Mouse (Mus musculus): Measurements from ENCODE around the gene Alox12. TPM values are rescaled to one million over a fixed set of nuclear protein-coding genes. Genes with fewer than 3 reads are reported as not detected.

Gene Alox12
- total RNA-seq (2022) = 1 to 10 TPM; 1.0 to 2.1 (median 1.7) TPM

DNA sequence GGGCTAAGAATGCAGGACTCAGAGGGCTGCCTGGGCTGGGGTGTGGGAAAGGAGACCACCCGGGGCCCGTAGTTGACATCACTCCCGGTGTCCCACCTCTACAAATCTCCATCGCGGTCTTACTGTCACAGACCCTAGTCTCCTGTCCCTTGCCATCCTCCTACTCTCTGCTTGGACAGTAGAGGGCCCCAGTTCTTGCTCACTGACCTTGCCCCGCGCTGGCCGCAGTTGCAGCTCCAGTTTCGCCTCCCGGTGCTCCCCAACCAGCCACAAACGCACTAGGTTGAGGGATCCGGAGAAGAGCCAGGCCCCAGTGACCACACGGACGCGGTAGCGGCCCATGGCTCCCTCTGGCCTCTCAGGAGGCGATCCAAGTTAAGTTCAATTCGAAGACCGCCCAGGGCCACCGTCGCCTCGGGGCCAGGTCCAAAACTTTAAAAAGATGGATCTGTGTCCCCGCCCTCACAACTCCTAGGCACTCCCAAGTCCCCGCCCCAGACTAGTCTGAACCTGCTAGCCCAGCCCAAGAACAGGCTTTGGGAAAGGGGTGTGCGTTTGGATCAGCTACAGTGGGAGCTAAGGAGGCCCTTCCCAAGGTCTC, at the start of gene Alox12:
Gene Alox12, minus strand, starts transcription at position 423 of the 601 bp plus-strand sequence.
- DNase-seq = no peak

DNA sequence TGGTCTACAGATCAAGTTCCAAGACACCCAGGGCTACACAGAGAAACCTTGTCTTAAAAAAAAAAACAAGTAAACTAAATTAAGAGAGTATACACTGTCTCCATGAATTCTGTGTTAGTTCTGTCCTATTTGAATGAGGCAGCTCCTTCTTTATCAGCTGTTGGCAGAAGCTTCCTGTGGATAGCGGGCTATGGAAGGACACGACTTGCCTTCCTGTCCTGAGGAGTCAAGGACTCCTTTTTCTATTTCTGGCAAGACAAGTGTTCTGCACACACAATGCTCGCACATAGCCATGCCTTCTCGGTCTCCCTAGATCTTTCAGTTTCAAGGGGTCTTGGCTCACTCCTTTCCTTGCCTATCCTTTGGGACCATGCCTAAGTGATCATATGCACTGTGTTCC, 47.1 kb upstream of the Alox12 start:
- DNase-seq = no peak

DNA sequence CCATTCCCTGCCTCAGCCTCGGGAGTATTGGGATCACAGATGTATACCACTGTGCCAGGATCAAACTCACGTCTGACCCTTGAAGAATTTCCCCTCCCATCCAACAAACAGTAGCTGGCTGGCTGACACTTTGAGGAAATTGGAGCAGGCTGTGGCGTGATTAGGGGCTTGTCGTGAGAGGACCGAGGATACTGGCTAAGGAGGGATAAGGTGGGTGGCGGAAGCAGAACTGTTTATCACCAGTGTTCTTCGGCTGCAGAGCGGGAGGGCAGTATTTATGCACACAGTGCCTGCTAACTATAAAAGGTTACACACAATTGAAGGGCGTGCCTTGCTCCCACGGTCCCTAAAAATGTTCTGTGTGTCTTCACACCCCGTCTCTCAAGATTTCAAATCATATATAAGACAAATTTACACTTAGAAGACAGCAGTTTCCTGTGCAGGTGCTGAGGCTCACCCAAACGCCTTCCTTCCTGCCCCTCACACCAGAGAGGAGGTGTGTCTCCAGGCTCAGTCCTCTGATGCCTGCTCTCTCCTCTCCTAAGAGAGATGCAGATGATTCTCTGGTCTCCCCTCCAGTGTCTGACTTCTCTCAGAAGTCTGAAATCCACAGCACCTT, 42.8 kb upstream of the Alox12 start:
- no peak for DNase-seq

DNA sequence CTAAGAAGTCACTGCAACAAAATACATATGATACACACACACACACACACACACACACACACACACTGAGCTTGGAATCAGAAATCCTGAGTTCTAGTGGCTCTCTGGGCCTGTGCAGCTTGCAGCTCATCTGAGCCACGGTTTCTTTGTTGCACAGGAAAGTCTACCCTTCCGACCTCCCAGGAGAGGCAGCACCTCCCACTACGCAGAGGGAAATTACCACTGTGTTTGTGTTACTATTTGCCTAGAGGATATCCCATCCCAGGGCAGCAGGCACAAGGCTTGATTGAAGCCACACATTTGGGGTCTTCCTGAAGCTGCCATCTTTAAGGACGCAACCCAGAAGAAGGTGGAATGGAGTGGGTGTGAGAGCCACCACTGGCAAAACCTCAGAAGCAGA, 42.3 kb upstream of the Alox12 start:
- DNase-seq = no peak

DNA sequence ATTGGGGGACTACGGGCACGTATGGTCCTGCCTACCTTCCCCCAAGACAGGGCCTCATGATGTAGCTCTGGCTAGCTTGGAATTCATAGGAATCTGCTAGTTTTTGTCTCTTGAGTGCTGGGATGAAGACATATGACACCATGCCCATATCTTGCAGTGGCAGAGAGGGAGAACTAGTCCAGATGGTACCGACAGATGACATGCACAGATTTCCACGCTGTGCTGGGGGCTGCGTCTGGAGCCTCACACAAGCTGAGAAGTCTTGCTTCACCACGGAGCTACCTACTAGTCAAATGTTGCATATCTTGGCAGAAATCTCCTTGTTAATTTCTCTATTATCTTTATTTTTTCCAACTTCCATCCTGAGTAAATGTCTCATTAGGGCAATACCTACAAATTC, 38.7 kb upstream of the Alox12 start:
- DNase-seq = no peak

DNA sequence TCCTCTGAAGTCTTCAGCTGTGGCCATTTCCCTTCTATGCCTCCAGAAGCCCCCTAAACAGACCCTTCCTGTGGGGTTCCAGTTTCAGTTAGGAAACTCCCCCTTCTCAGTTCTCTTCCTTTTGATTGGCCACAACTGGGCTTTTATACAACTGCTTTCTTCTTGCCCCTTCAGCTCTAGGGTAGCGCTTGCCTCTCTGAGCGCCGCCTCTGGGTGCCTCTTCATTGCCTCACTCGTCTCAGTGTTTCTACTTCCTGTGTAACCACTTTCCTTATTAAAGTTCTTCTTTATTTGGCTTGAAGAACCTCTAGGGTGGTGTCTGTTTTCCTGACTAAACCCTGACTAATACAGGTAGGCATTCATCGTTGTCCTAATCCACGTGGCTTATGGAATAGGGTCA, 36.1 kb upstream of the Alox12 start:
- DNase-seq = no peak

DNA sequence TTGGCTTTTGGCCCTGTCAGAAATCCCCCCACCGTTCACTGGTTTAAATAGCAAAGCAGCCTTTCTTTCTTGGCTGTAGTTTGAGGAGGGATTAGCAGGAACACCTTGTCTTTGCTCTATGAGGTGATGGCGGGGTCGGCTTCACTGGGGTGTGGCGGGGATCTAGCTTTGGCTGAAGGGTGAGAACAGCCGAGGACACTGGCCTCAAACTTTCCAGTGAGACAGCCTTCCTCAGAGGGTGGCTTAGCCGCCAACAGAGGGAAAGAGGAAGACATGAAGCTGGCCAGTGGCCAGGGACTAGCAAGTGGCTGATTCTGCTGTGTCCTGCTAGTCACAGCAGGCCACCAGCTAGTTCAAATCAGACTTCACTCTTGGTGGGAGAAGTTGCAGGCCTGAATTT, 34.1 kb upstream of the Alox12 start:
- DNase-seq = no peak

DNA sequence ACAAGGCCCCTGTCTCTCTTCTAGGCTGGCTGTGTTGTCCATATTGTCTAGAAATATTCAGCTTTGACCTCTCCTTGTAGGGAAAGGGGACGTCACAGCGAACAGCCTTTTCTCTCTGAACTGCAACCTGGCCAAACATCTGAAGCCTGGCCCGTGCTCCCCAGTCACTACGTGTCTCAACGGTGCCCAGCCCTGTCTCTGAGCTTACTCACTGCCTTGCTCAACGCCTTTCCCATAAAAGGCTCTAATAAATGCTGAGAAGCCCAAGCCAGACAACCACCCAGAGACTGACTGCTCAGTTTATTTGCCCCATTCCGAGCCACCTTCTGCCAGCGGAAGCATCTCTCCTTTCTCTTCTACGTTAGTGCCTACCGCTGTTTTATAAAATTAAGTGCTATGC, 32.9 kb upstream of the Alox12 start:
- no peak for DNase-seq

DNA sequence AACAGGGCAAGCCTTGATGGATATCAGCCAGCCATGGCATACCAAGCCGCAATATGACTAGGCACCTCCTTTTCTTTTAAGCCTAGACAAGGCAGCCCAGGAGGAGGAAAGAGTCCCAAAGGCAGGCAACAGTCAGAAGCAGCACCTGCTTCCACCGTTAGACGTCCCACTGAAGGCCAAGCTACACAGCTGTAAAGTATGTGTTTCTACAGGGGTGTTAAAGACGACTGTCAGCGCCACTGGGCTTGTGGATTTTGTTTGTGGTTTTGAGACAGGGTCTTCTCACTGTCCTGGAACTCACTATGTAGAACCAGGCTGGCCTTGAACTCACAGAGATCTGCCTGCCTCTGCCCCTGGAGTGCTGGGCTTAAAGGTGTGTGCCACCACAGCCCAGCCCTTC, 30.5 kb upstream of the Alox12 start:
- no peak for DNase-seq

DNA sequence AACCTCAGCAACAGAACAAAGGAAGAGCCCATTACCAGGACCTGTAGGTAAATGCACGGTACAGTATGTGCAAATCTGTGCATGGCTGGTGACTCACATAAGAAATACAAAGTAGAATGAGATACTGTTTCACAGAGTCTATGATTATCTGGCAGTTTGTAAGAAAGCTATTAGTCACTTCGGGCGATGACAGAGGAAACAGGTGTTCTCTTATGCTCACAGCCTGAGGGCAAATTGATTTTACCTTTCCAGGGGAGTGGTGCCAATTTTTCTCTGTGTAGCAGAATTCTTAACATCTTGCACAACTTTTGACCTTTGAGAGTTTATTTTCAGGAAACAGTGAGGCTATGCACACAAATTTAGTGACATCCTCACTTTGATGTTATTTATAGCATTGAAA, 29.6 kb upstream of the Alox12 start:
- DNase-seq = no peak

DNA sequence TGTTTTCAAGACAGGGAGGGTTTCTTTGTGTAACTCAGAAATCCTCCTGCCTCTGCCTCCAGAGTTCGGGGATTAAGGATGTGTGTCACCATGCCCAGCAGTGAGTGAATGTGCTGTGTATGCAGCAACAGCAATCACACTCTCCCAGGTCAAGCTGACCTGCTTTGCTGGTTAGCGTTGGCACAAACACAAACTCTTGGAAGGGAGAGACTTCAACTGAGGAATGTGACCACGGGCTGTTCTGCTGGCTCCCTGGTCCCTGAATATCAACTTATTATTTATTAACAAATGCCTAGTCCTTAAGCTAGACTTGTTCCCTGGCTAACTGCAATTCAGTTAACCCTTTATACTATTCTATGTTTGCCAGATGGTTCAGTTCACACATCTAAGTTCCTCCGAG, 28.5 kb upstream of the Alox12 start:
- no peak for DNase-seq

DNA sequence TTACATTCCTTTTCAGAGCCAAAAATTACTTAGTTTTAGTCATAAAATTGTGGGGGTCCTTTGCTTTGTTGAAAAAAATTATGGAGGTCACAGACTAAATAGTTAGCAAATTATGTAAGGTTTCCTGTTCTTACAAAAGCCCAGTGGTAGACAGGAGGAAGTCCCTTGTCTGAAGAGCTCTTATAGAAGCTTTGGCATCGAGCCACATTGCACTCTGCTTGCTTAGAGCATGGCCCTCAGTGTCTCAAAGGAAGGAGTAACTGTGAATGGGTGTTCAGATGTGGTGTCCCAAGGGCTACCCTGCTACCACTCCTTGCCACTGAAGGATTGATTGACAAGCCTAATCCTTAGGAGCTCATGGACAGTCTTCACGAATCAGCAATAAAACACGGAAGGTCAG, 25.3 kb upstream of the Alox12 start:
- no peak for DNase-seq

DNA sequence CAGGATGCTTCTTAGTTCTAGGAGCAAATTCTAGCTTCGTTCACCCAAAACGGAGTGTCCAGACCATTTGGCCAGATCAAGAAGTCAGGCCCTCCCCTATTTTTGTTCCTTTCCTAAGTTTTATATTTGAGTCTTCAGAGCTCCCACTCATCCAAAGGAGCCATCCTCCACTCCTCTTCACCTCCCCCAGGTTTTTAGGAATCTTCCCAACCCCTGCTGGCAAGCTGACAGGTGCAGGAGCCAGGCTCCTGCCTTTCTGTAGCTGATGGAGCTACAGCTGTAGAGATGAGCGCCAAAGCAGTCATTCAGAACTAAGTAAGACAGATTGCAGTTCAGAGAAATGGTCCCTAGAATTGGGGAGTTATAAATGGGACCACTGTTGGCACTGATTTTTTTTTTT, 23.8 kb upstream of the Alox12 start:
- DNase-seq = no peak

DNA sequence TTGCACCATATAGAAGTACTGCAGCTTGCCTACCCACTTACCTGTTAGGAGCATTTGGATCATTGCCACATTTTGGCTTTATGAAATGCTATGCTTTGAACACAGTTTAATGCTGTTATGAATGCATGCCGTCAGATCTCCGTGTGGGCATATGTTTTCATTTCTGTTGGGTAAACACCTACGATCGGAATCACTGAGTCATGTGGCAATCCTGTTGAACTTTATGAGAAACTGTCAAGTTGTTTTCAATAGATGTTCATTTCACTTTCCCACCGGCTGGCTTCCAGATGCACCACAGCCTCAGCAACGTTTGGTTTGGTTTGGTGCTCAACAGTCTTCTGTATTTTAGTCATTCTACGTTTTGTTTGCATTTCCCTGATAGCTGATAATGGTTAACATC, 16.5 kb upstream of the Alox12 start:
- DNase-seq = no peak

DNA sequence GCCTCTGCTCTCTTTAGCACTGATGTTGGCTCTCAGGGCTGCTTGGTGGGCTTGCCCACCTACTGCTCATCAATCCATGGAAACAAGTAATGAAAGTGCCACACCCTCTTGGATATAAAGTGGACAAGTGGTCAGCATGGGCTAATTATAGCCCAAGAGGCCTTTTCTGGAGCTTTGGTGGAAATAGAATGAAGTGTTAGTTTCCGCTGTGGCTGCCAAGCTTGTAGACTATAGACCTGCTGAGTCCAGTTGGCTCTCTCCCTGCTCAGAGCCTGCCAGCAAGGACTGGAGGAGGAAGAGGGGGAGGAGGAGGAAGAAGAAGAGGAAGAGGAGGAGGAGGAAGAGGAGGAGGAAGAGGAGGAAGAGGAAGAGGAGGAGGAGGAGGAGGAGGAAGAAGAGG, 11.3 kb upstream of the Alox12 start:
- DNase-seq = no peak

DNA sequence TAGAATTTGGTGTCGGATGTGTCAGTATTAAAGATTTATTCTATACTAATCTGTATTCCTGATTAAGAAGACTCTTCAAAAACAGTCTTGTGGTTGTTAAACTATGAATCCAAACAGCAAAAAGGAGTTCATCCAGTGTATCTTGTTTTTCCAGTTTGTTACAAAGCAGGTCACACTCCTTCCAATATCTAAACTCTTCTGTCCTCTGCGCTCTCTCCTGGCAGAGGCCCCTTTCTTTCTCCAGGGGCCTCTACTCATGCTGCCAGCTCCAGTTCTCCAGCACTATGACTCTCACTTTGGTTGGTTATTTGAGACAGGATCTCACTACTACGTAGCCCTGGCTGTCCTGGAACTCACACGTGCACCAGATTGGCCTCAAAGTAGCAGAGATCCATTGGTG, 10.7 kb upstream of the Alox12 start:
- no peak for DNase-seq

DNA sequence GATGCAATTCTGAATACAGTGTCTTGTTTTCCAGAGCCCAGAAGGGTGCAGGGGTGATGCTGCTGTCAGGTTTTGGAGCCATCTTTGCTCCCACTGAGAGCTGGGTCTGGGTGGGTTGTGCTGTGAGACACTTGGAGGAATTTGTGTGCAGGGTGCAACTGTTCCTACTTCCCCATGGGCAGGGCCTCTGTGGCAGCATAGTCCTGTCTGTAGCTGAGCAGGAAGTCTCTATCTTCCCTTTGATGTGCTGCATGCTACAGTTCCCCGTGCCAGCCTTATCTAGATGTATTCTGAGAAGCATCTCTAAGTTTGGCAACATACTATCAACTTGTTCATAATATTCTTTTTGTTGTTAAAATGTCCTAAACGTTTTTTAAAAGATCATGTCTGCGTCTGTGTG, 10.1 kb upstream of the Alox12 start:
- no peak for DNase-seq

DNA sequence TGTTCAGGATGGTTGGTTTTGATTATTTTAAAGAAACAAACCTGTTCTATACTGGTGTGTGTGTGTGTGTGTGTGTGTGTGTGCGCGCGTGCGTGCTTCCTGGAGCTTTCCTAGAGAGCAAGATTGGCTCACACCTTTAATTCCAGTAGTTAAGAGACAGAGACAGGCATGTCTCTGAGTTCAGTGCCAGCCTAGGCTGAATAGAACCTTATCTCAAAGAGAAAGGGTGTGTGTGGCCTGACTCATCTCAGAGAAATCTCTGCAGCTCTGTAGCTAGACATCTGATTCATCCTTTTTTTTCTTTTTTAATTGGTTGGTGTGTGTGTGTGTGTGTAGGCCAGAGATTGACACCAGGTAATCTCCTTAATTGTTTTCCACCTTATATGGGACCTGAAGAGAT, 3.9 kb upstream of the Alox12 start:
- DNase-seq = no peak

DNA sequence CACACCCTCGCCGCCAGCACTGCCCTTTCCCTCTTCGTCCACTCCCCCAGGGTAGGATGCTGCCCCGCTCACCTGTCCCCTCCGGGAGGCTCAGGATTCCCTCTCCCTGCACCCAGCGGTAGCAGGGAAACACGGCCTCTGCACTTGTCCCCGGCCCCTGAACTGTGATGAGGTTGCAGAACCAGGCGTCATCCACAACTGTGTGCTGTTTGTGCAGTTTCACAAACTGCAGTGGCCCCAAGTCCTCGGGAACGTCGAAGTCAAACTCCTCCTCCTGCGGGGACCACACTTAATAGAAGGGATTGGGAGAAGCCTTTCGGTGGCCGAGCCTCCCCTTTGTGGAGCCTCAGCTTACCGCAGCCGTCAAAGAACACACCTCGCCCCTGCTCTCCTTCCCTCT, 816 bp downstream of the Alox12 start:
- DNase-seq = no peak

DNA sequence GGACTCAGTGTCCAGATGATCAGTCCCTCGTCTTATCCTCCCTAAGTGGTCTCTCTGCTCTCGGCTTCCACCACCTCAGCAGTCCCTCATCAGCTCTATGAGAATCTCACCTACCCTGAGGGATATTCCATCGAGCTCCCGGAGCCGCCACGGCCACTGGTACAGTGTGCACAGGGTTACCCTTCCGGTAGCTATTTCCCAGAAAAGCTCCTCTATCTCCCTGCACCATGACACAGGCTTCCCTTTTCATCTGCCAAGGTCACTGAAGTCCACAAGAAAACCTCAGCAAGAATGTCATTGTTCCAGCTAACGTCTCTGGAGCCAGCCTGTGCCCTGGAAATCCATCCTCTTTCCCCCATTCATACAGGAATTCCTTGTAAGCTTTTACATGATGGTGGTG, 3.3 kb downstream of the Alox12 start:
- DNase-seq = no peak

DNA sequence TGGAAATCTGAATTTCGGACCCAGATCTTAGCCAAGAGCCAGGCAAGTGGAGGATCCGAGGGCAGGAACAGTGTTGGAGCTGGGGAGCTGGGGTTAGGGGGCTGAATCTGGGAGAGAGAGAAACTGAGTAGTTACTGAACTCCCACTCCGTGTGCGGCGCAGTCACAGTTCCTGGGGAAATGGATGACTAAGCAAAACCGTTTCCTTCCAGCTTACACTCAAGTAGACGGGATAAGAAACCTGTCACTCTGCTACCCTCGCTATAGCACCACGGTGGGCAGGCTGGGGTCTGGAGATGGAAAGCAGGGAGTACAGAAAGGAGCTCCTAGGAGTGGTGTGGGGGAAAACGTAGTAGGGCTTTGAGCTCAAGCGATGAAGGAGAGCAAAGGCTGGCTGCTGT, 5.0 kb downstream of the Alox12 start:
- no peak for DNase-seq

DNA sequence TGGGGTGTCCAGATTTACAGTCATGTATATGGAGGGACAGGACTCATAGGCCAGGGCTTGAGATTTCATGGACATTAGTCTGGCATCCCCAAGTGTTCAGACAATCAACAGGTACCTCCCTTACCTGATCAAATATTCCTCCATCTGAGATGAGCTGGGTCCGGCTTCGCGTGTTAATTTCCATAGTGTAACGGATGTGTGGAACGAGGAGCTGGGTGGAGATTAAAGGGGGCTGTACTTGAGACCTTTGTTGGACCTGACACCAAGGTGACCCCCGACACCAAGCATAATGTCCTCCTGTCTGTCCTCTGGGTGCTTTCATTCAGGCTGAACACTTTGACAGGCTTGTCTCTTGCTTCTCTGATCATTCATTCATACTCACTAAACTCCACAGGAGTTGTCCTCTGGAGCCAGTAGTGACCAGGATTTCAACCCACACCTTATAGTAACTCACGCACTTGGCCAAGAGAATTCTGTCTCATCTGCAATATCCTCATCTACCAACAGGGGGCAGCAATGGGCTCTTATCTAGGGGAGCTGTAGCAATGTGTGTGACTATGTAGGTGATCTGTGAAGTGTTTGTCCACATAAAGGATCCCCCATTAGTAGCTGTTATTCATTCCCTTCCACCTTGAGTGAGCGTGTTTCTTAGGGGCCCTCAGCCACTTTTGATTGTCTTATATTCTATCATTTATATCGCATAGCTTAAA, 7.9 kb downstream of the Alox12 start:
- no peak for DNase-seq

DNA sequence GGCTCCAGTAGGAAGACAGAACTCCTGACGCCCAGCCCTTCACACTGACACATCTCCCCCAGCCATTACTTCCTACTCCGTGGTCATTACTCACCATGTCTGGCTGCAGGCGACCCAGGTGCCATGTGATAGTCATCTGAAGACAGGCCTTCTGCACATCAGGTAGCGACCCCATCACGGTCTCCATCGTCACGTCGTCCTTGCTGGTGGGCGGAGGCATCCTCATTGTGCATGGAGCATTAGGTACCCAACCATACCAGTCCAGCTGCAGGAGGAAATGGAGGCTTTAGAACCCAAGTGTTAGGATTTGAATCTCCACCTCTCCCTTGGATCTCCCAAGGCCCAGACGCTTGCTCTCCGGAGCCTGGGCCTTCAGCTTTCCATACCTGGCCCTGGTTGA, 12.6 kb downstream of the Alox12 start:
- DNase-seq = no peak

DNA sequence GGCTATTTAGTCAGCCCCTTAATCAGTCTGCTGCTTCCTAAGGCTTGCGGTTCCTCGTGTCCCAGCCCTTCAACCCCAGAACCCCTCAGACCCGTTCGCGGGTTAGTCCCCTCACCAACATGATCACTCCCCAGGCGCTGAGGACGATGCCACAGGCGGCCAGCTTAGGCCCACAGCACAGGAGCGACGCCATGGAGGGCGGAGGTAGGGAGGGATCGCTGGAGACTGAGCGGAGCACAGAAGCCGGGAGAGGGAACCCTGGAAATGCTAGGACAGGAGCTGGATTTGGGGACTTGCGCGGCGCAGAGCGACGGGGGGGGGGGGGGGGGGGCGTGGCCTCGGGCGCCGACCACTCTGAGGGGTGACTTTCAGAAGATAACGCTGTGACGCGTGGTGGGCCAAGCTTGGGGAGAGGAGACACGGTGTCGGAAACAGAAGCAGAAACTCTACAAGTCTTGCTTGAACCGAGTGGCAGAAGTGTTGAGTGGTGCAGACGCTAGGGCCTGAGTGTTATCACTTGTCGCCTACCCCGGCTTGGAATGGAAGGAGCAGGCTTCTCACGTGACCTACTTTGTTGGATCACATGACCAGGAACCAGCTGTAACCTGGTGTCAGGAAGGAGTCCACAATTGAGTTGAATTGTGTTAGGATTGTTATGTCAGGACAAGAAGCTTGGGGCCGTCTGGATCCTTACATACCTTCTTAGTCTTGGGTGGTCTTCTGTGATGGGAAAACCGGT, 15.4 kb downstream of the Alox12 start, which contains the start of the genes Gm21988 and Rnasek:
Gene Gm21988, minus strand, starts transcription at position 290 of the 739 bp plus-strand sequence.
Gene Rnasek, minus strand, starts transcription at position 302 of the 739 bp plus-strand sequence.
- peak; percentile 75 for DNase-seq

Data from adrenal gland, adult 8-10 months (tissue).